ENCODE assay signal across 16 mouse cellular contexts in the genomic region with DNA sequence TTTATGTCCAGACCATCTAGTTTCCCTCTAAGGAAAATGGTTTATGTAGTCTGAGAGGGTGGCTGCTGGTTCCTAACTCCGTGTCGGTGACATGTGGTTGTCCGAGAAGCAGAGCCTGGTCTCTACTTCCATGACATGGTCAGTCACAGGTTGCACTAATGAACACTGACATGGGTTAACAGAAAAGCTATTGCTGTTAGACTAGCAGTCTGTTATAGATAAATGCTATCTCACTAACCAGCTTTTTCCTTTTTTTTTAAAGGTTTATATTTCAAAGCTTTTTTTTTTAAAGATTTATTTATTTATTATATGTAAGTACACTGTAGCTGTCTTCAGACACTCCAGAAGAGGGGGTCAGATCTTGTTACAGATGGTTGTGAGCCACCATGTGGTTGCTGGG.
"Had no signal": no experiment of that assay in that cellular context is flagged by ENCODE, and none has a peak within 500 bp of the region (broad histone marks: within the 10 kb centered on the region; RNA-seq: fewer than 3 reads in every experiment).

No protein-coding gene starts in this region.

- H3K27ac ChIP-seq: neural tube, embryonic 13.5 days; neural tube, embryonic 15.5 days; stomach, embryonic 15.5 days; stomach, postnatal 0 days had no signal

- H3K4me2 ChIP-seq: neural tube, embryonic 13.5 days; neural tube, embryonic 15.5 days; stomach, embryonic 15.5 days had no signal

- H3K27me3 ChIP-seq: neural tube, embryonic 13.5 days; neural tube, embryonic 15.5 days; stomach, embryonic 15.5 days had no signal

- DNase-seq: retina, postnatal 1 day; right cerebral cortex, adult 18-20 months; right cerebral cortex, postnatal 14 days; right cerebral cortex, postnatal 25 days; right cerebral cortex, postnatal 4 days; spleen, adult 18-20 months; thymus, adult 18-20 months; thymus, adult 2 months; thymus, postnatal 14 days; thymus, postnatal 25 days; thymus, postnatal 36 days; thymus, postnatal 4 days had no signal

- H3K9ac ChIP-seq: neural tube, embryonic 13.5 days; neural tube, embryonic 15.5 days; stomach, embryonic 15.5 days had no signal

- H3K9me3 ChIP-seq: neural tube, embryonic 13.5 days; neural tube, embryonic 15.5 days; stomach, embryonic 15.5 days had no signal

- H3K4me3 ChIP-seq: neural tube, embryonic 13.5 days; neural tube, embryonic 15.5 days; stomach, embryonic 15.5 days had no signal
